Mouse (Mus musculus) embryonic facial prominence, embryonic 10.5 days (tissue): ENCODE data around the gene Cfap57. TPM values are rescaled to one million over a fixed set of nuclear protein-coding genes. Genes with fewer than 3 reads are reported as not detected.
"Not testable (repeated sequence)": the region's sequence is repeated elsewhere in the genome, so short reads cannot be mapped to it uniquely, and the experiment has no call there.

Experiments
- DNase-seq: peaks from one replicate; pipeline ENCODE4 v3.0.0-alpha.2; 2017; ENCODE audit warnings: low spot score
- H3K27ac ChIP-seq: fragments of 300-500 bp; sonication (generic); replicated peaks from 2 replicates; pipeline ENCODE4 v1.5.1; 2016; ENCODE audit warnings: mild to moderate bottlenecking
- H3K27me3 ChIP-seq: fragments of 300-500 bp; sonication (generic); replicated peaks from 2 replicates; pipeline ENCODE4 v1.6.1; 2016; ENCODE audit warnings: low read depth, mild to moderate bottlenecking; ENCODE audit not compliant: poor library complexity, severe bottlenecking
- H3K36me3 ChIP-seq: fragments of 300-500 bp; sonication (generic); replicated peaks from 2 replicates; pipeline ENCODE4 v1.6.1; 2016; ENCODE audit warnings: mild to moderate bottlenecking, moderate library complexity
- H3K4me1 ChIP-seq: fragments of 300-500 bp; sonication (generic); 2 replicates; pipeline ENCODE4 v1.6.1; 2016
- H3K4me3 ChIP-seq: fragments of 300-500 bp; sonication (generic); 2 replicates; pipeline ENCODE4 v1.5.1; 2016; ENCODE audit warnings: mild to moderate bottlenecking, moderate library complexity
- H3K9me3 ChIP-seq: fragments of 300-500 bp; sonication (generic); 2 replicates; pipeline ENCODE4 v1.6.1; 2016; ENCODE audit warnings: mild to moderate bottlenecking
- WGBS: fragments of 180-500 bp; shearing (Covaris S2); methylation state at CpG from one replicate; pipeline ENCODE4 v1.1.7; 2016; 5-methylcytosine and 5-hydroxymethylcytosine counted together
- polyA plus RNA-seq: library from polyadenylated mRNA; unstranded; fragments of >200 nt; fragmentation: Nextera tagmentation; extraction: Ambion mirVana; gene quantifications from 2 replicates; pipeline ENCODE4 v1.2.1, GENCODE M21; 2016

Cfap57 gene
- polyA plus RNA-seq, 1 experiment from 2014 or later, result 0.39 TPM

- H3K9me3 ChIP-seq, H3K4me3 ChIP-seq, H3K27ac ChIP-seq, H3K36me3 ChIP-seq, H3K27me3 ChIP-seq: not testable (repeated sequence)
- DNase-seq, result peak; percentile 69
- peaks cover 15% of the 10 kb centered on the region for H3K4me1 ChIP-seq
- WGBS, result 88% methylated on average over 10 of the region's 10 CpGs
These were observed 72.5 kb downstream of the Cfap57 start for GRCm38 (mm10) chr4:118548130-118548480.

DNA sequence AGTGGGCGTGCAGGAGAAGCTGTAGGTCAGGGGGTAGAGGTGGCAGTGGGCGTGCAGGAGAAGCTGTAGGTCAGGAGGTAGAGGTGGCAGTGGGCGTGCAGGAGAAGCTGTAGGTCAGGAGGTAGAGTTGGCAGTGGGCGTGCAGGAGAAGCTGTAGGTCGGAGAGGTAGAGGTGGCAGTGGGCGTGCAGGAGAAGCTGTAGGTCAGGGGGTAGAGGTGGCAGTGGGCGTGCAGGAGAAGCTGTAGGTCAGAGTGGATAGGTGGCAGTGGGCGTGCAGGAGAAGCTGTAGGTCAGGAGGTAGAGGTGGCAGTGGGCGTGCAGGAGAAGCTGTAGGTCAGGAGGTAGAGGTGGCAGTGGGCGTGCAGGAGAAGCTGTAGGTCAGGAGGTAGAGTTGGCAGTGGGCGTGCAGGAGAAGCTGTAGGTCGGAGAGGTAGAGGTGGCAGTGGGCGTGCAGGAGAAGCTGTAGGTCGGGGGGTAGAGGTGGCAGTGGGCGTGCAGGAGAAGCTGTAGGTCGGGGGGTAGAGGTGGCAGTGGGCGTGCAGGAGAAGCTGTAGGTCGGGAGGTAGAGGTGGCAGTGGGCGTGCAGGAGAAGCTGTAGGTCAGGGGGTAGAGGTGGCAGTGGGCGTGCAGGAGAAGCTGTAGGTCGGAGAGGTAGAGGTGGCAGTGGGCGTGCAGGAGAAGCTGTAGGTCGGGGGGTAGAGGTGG lies 73.0 kb downstream of the Cfap57 start:
- WGBS, result 88% methylated on average over 23 of the region's 23 CpGs
- H3K36me3 ChIP-seq, DNase-seq, H3K27me3 ChIP-seq, H3K9me3 ChIP-seq, H3K27ac ChIP-seq, H3K4me3 ChIP-seq: not testable (repeated sequence)
- peaks cover 19% of the 10 kb centered on the region for H3K4me1 ChIP-seq

GRCm38 (mm10) chr4:118544441-118545127 lies 76.0 kb downstream of the Cfap57 start:
- Histone ChIP-seq H3K4me1 (peaks cover 30% of the 10 kb centered on the region), H3K4me3 (peak overlapping the region; percentile 53; the same call in 1 of the 2 replicates), H3K9me3 (peaks cover 8% of the 10 kb centered on the region), H3K27me3 (peaks cover 30% of the 10 kb centered on the region), H3K27ac (no peak overlapping the region; the same call in 1 of the 2 replicates), H3K36me3 (no peaks in the 10 kb centered on the region)
- no peak for DNase-seq
- 71% methylated on average over 14 of the region's 14 CpGs for WGBS

GRCm38 (mm10) chr4:118543592-118544260 lies 76.9 kb downstream of the Cfap57 start, which contains the start of gene Tmem125:
Gene Tmem125 (minus strand): TSS chr4:118544044.
- H3K9me3 ChIP-seq, result peaks cover 8% of the 10 kb centered on the region
- H3K4me3 ChIP-seq, result peak within 1 kb of the TSS; percentile 53
- peaks cover 34% of the 10 kb centered on the region for H3K27me3 ChIP-seq
- no peak within 1 kb of the TSS; the same call in 1 of the 2 replicates for H3K27ac ChIP-seq
- 2% methylated on average over 24 of the region's 24 CpGs for WGBS
- H3K36me3 ChIP-seq, result no peaks in the 10 kb centered on the region
- DNase-seq, result peak; percentile 56
- peaks cover 31% of the 10 kb centered on the region for H3K4me1 ChIP-seq

DNA sequence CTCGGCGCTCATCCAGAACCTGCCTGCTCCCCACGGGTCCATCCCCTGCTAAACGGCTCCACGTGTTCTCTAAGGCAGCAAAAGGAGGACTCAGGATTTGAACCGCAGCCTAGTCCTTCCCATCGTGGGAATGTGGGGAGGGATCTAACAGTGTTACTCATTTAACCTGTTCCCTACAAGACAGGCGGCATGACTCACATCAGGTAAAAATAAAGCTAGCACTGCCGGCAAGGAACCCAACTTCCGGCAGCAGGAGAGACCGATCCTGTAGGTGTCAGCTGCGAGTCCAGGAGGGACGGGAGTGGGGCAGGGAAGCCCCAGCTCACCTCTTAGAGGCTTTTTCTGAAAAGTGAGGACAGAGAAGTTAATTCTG lies 77.4 kb downstream of the Cfap57 start:
- peak overlapping the region; percentile 53 for H3K4me3 ChIP-seq
- H3K36me3 ChIP-seq, result no peaks in the 10 kb centered on the region
- 16% methylated on average over 13 of the region's 13 CpGs for WGBS
- H3K9me3 ChIP-seq, result peaks cover 8% of the 10 kb centered on the region
- H3K27ac ChIP-seq, result no peak overlapping the region
- DNase-seq, result peak; percentile 21
- H3K4me1 ChIP-seq, result peaks cover 34% of the 10 kb centered on the region
- H3K27me3 ChIP-seq, result peaks cover 39% of the 10 kb centered on the region

- H3K27me3 ChIP-seq, result peaks cover 44% of the 10 kb centered on the region
- 50% methylated on average over 9 of the region's 9 CpGs for WGBS
- no peak for DNase-seq
- peaks cover 39% of the 10 kb centered on the region for H3K4me1 ChIP-seq
- H3K36me3 ChIP-seq, result no peaks in the 10 kb centered on the region
- H3K4me3 ChIP-seq, result peak overlapping the region; percentile 53
- H3K27ac ChIP-seq, result no peak overlapping the region
- peaks cover 4% of the 10 kb centered on the region for H3K9me3 ChIP-seq
These were observed 77.9 kb downstream of the Cfap57 start for GRCm38 (mm10) chr4:118542510-118543157.

DNA sequence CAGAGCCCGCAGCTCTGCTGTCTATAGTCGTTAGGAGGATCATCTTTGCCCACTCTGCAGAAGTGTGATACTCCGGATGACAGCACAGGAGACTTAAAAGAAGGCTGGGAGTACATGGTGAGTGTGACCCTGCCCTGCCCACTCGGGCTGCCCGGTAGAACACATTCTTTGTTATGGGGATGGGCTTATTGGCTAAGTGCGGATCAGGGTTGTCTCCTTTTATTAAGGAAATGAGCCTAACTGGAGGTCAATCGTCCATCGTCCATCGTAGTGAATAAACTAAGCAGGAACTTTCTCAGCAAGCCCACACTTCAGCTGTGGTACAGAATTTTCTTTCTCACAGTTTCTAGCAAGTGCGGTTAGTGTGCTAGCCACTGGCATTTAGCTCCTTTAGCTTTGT lies 80.7 kb downstream of the Cfap57 start:
- DNase-seq, result no peak
- H3K36me3 ChIP-seq, result no peaks in the 10 kb centered on the region
- WGBS, result 18% methylated on average over 10 of the region's 10 CpGs
- no peaks in the 10 kb centered on the region for H3K9me3 ChIP-seq
- H3K27ac ChIP-seq, result no peak overlapping the region
- peaks cover 42% of the 10 kb centered on the region for H3K4me1 ChIP-seq
- H3K27me3 ChIP-seq, result peaks cover 46% of the 10 kb centered on the region
- no peak overlapping the region for H3K4me3 ChIP-seq

GRCm38 (mm10) chr4:118537801-118538200 lies 82.8 kb downstream of the Cfap57 start:
- H3K4me1 ChIP-seq, result peaks cover 24% of the 10 kb centered on the region
- H3K27me3 ChIP-seq, result peaks cover 43% of the 10 kb centered on the region
- H3K9me3 ChIP-seq, result no peaks in the 10 kb centered on the region
- 42% methylated on average over 6 of the region's 6 CpGs for WGBS
- H3K4me3 ChIP-seq, result no peak overlapping the region
- H3K27ac ChIP-seq, result no peak overlapping the region
- DNase-seq, result no peak
- H3K36me3 ChIP-seq, result no peaks in the 10 kb centered on the region

DNA sequence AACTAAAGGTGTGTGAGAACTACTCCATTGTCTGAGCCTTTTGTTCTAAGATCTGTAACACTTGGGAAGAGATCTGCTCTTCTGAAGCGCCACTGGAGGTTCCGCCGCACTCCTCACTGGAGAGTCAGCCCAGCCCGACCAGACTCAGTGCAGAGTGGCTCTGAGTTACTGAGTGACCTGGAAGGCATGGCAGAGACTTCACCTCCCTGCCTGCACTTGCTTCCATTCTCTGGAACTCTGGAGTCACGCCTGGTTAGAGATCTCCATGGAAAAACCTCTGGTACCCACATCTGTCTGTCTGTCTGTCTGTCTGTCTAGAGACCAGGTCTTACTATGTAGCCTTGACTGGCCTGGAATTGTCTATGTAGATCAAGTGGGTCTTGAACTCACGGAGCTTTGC lies 85.0 kb downstream of the Cfap57 start:
- Histone ChIP-seq H3K27me3 (peaks cover 21% of the 10 kb centered on the region), H3K4me1 (peaks cover 28% of the 10 kb centered on the region), H3K36me3 (no peaks in the 10 kb centered on the region), H3K9me3 (no peaks in the 10 kb centered on the region), H3K4me3 (no peak overlapping the region), H3K27ac (no peak overlapping the region)
- DNase-seq, result no peak
- WGBS, result 81% methylated on average over 6 of the region's 6 CpGs

DNA sequence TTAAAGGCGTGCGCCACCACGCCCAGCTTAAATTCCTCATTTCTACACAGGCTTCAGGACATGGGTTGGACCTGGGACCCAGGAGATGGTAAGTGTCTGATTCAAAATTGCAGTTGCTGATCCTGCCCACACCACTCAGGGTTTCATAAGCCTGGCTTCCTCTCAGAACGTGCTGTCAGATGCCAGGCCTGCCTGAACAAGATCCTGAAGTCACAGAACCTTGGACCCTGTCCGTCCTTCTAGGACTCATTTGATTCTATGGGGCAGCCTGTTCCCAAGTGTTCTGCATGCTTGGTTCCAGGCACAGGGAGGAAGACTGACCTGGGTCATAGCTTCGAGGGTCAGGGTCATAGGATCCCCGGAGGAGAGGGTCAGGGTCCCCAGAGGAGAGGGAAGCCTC lies 87.0 kb downstream of the Cfap57 start:
- H3K4me1 ChIP-seq, result peaks cover 17% of the 10 kb centered on the region
- no peaks in the 10 kb centered on the region for H3K9me3 ChIP-seq
- H3K36me3 ChIP-seq, result no peaks in the 10 kb centered on the region
- no peak for DNase-seq
- H3K27me3 ChIP-seq, result peaks cover 12% of the 10 kb centered on the region
- 80% methylated on average over 7 of the region's 7 CpGs for WGBS
- H3K27ac ChIP-seq, result no peak overlapping the region
- no peak overlapping the region for H3K4me3 ChIP-seq

GRCm38 (mm10) chr4:118533156-118533555 lies 87.4 kb downstream of the Cfap57 start:
- H3K4me3 ChIP-seq, result no peak overlapping the region
- 49% methylated on average over 3 of the region's 4 CpGs for WGBS

DNA sequence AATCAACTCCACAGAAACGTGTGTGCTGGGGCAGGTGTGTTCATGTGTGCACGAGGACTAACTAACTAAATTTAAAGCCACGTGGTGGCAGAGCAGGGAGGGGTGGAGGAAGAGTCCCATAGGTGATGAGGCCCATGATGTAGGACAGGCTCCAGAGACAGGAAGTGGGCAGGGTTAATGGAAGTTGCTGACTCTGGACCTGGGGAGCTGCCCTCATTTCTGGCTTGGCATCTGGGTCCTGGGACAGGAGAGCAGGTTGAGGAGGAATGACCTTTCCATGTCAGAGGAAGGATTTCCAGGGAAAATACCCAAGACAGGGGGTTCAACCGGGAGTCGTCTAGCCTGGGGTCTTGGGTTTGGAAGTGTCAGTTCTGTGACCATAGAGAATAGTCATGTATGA lies 87.9 kb downstream of the Cfap57 start:
- H3K36me3 ChIP-seq, result no peaks in the 10 kb centered on the region
- H3K27me3 ChIP-seq, result peaks cover 2% of the 10 kb centered on the region; the same call in 1 of the 2 replicates
- DNase-seq, result no peak
- H3K4me3 ChIP-seq, result no peak overlapping the region
- H3K9me3 ChIP-seq, result no peaks in the 10 kb centered on the region
- 77% methylated on average over 5 of the region's 5 CpGs for WGBS
- H3K4me1 ChIP-seq, result peaks cover 10% of the 10 kb centered on the region; the same call in 1 of the 2 replicates
- H3K27ac ChIP-seq, result no peak overlapping the region

More at GRCm38 (mm10) chr4:118533156-118533555, 87.4 kb downstream of the Cfap57 start:
- H3K9me3 ChIP-seq, result no peaks in the 10 kb centered on the region
- H3K4me1 ChIP-seq, result peaks cover 14% of the 10 kb centered on the region
- no peak for DNase-seq
- no peak overlapping the region for H3K27ac ChIP-seq
- H3K27me3 ChIP-seq, result peaks cover 7% of the 10 kb centered on the region
- H3K36me3 ChIP-seq, result no peaks in the 10 kb centered on the region
